Mouse (Mus musculus) forebrain, embryonic 11.5 days (tissue): Measurements from ENCODE around the gene Clec1a. TPM values are rescaled to one million over a fixed set of nuclear protein-coding genes. Genes with fewer than 3 reads are reported as not detected.

Source experiments
- polyA plus RNA-seq: library from polyadenylated mRNA; unstranded; fragments of >200 nt; fragmentation: Nextera tagmentation; extraction: Ambion mirVana; gene quantifications from 2 replicates; pipeline ENCODE4 v1.2.1, GENCODE M21; 2014

The Clec1a gene
- polyA plus RNA-seq, 1 experiment from 2014 or later = 0.75 TPM

Other genes starting within 250 kb of the Clec1a start
- gene Cd69, start 176.6 kb downstream of the Clec1a start, polyA plus RNA-seq = not detected in 2 replicates
- not detected in 2 replicates for gene 4922502D21Rik, start 120.2 kb downstream of the Clec1a start, polyA plus RNA-seq
- 0.19 and 0.39 TPM in 2 replicates for gene Clec12a, start 109.3 kb downstream of the Clec1a start, polyA plus RNA-seq
- not detected in 2 replicates for gene Clec12b, start 66.1 kb downstream of the Clec1a start, polyA plus RNA-seq
- gene Clec1b, start 54.7 kb downstream of the Clec1a start, polyA plus RNA-seq = 7.5 and 12.3 TPM in 2 replicates
- 0.33 and 0.51 TPM in 2 replicates for gene Clec9a, start 43.1 kb downstream of the Clec1a start, polyA plus RNA-seq
- gene Olr1, start 55.2 kb upstream of the Clec1a start, polyA plus RNA-seq = not detected in 2 replicates
- gene Tmem52b, start 60.6 kb upstream of the Clec1a start, polyA plus RNA-seq = not detected in 2 replicates
- gene Gabarapl1, start 81.2 kb upstream of the Clec1a start, polyA plus RNA-seq = 21.5 and 22.4 TPM in 2 replicates
- gene Klre1, start 125.9 kb upstream of the Clec1a start, polyA plus RNA-seq = not detected in 2 replicates
- not detected in 2 replicates for gene Klrd1, start 139.8 kb upstream of the Clec1a start, polyA plus RNA-seq
- gene Klrk1, start 171.9 kb upstream of the Clec1a start, polyA plus RNA-seq = 0.16 and 0.23 TPM in 2 replicates
- not detected in 2 replicates for gene Klrc3, start 191.3 kb upstream of the Clec1a start, polyA plus RNA-seq
- not detected in 2 replicates for gene Klrc2, start 208.7 kb upstream of the Clec1a start, polyA plus RNA-seq
- not detected in 2 replicates for gene Klrc1, start 227.0 kb upstream of the Clec1a start, polyA plus RNA-seq